Mouse (Mus musculus): ENCODE measurements around the gene Dhx38.

The Dhx38 gene

GRCm38 (mm10) chr8:109565498-109566333, at the start of gene Dhx38, which contains the start of gene Txnl4b:
Gene Dhx38 (minus strand): TSS chr8:109565861.
Gene Txnl4b (plus strand): TSS chr8:109565892.
- peak; percentile 99 for DNase-seq

- no peak for DNase-seq
Observed at GRCm38 (mm10) chr8:109614243-109615210, 48.9 kb upstream of the Dhx38 start, which contains the start of gene Pkd1l3. Gene Pkd1l3 (plus strand): TSS chr8:109614517.

DNA sequence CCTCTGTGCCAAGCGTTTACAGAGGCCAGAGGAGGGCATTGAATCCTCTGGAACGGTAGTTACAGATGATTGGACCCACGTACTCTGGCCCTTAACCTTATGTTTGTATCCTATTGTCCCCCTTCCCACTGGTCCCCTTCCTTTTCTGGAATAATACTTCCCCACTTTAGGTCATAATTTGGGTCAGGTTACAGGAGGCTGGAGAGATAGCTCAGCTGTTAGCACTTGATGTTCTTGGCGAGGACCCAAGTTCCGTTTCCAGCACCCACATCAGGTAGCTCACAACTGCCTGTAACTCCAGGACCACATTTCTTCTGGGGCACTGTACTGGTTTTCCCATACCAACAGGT, 43.5 kb upstream of the Dhx38 start:
- DNase-seq, result peak; percentile 32

- peak; percentile 96 for DNase-seq
Observed at GRCm38 (mm10) chr8:109608271-109609152, 42.9 kb upstream of the Dhx38 start, which contains the start of gene Dhodh. Gene Dhodh (minus strand): TSS chr8:109608673.

- DNase-seq, result no peak
Observed at GRCm38 (mm10) chr8:109607650-109608049, 42.0 kb upstream of the Dhx38 start.

GRCm38 (mm10) chr8:109606725-109607124, 41.1 kb upstream of the Dhx38 start:
- DNase-seq, result no peak

GRCm38 (mm10) chr8:109595854-109596253, 30.2 kb upstream of the Dhx38 start:
- DNase-seq, result peak; percentile 51

DNA sequence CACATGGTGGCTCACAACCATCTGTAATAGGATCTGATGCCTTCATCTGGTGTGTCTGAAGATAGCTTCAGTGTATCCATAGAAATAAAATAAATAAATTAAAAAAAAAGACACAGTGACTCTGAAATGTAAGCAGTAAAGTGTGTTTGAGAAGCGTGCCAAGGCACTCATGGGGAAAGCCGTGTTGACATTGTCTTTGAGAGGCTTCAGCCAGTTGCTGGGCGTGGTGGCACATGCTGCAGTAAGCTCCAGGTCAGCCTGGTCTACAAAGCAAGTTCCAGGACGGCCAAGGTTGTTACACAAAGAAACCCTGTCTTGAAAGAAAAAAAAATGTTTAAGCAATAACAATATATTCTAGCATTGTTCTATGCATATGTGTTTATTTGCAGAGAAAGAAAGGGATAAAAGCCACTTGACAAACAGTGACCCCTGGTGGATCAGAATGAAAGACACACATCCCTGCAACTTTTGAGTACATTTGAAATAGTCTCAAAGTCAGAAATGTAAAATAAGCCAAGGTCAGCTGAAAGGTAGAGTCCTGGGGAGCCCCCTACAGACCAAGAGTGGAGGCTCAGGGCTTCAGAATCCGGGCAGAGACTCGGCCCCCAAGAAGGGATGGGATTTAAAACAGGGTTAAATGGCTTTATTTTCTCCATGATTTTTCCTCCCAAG, 27.6 kb upstream of the Dhx38 start:
- no peak for DNase-seq

- no peak for DNase-seq
Observed at GRCm38 (mm10) chr8:109592164-109592563, 26.5 kb upstream of the Dhx38 start.

DNA sequence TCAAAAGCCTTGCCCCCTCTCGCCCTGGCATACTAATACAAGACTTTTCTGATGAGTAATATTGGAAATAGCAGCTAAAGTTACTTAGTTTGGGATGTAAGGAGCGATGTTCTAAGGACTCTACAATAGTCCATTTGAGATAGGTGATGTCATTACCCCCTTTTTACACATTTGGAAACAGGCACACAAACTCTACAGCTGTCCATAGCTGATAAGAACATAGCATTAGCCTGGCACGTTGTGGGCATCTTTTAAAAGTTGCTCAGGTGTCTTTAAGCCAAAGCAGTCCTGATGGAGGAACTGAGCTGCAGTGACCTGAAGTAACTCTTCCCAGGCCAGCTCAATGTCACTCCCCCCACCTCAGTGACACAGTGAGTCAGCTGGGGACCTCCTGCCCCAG, 25.7 kb upstream of the Dhx38 start:
- DNase-seq, result no peak

GRCm38 (mm10) chr8:109590901-109591300, 25.2 kb upstream of the Dhx38 start:
- no peak for DNase-seq

DNA sequence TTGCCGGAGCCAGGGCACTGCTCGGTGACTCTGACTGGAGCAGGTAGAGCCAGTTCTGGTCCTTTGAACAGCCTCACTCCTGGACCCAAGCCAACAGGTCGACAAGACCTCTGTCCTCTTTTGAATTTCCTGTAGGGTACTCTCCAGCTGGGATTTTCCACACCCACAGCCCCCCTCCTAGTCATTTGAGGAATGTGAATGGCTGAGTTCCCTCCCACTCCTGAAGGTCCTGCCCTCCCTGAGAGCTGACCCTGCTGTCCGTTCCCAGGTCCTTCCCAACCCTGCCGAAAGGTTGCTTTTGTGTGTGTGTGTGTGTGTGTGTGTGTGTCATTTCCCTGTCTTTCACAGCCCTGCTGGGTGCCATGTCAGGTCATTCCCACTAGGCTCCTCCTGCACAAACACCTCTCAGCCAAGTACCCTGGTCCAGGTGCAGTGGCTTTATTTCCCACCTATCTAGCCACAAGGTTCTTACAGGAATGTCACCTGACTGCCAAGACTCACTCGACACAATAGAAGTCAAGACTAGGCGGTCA, 21.4 kb upstream of the Dhx38 start:
- peak; percentile 58 for DNase-seq

DNA sequence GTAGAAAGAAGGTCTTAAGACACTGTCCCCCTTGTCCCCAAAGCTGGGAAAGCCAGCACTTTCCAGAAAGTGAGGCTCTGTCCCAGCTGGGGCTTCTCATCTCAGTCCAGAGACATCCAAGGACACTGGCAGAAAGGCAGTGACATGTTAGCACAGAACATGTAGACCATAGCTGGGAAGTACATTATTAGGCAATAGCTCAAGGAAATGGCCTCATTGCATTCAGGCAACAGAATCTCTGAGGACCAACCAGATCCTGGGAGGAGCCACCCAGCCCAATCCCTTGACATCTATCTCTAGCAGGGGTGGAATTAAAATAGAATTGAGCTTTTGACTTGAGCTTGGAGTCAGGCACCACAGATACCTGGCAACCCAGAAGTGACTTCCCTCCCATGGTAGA, 20.0 kb upstream of the Dhx38 start:
- no peak for DNase-seq

DNA sequence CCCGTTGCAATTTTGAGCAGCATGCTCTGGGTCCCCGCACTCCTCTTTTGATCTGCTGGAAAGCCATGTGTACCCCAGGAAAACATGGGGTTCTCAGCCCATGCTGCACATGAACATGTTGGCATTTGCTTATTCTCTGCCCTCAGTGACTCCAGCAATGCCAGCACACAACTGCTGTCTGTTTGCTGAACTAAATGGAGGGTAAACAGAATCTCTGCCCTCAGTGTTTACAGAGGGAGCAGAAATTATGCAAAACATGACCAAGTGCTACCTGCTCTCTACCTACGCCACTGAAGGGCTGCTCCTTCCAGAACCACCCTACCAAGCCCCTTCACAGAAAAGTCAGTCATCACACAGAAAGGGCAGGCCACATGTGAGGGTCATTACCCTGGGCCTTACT, 19.2 kb upstream of the Dhx38 start:
- no peak for DNase-seq

DNA sequence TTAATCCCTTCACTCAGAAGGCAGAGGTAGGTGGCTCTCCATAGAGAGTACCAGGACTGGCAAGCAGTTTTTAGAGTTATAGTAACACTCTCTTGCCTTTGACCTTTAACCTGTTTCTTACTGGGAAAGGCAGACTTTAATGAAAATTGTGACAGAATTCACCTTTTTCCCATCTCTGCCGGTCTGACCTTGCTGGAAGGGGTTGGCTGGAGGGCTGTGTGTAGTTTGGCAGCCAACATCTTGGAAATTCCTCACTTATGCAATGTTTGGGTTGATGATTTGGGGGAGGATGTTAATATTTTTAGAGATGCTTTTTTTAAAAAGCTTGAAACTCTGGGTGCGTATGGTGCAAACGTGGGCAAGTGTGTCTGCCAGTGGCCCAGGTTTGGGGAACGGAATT, 18.6 kb upstream of the Dhx38 start:
- no peak for DNase-seq

- DNase-seq, result no peak
Observed at GRCm38 (mm10) chr8:109578900-109579301, 13.2 kb upstream of the Dhx38 start, which contains the start of gene Hp. Gene Hp (minus strand): TSS chr8:109579172.

GRCm38 (mm10) chr8:109576311-109576710, 10.7 kb upstream of the Dhx38 start:
- no peak for DNase-seq

GRCm38 (mm10) chr8:109571139-109571538, 5.5 kb upstream of the Dhx38 start:
- no peak for DNase-seq

GRCm38 (mm10) chr8:109564766-109565165, 895 bp downstream of the Dhx38 start:
- no peak for DNase-seq

- no peak for DNase-seq
Observed at GRCm38 (mm10) chr8:109563881-109564280, 1.8 kb downstream of the Dhx38 start.

- DNase-seq, result no peak
Observed at GRCm38 (mm10) chr8:109551663-109552062, 14.0 kb downstream of the Dhx38 start.

DNA sequence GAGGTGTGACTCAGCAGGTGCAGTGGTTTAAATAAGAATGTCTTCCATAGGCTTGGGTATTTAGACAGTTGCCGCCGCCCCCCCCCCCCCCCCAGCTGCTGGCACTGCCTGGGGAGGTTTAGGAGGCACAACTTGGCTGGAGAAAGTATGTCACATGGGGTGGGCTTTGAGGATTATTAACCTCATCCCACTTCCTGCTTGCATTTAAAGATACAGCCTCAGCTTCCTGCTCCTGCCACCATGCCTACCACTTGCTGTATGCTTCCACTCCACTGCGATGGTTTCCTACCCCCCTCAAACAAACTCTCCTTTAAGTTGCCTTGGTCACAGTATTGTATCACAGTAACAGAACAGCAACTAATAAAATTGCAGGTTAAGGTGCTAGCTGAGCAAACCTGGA, 21.6 kb downstream of the Dhx38 start:
- no peak for DNase-seq

All from kidney, adult 18-20 months (tissue).